Mouse (Mus musculus) lung, postnatal 4 days (tissue): ENCODE measurements at regions not wholly inside any gene's neighbourhood (a gene's known extent, or its start where the extent isn't known, plus 50 kb on each side); places are given as distances from the start of the nearest gene placed in this dataset.

Experiments used
- DNase-seq, 2 experiments: peaks; one replicate each; pipeline ENCODE4 v3.0.0; 2021

DNA sequence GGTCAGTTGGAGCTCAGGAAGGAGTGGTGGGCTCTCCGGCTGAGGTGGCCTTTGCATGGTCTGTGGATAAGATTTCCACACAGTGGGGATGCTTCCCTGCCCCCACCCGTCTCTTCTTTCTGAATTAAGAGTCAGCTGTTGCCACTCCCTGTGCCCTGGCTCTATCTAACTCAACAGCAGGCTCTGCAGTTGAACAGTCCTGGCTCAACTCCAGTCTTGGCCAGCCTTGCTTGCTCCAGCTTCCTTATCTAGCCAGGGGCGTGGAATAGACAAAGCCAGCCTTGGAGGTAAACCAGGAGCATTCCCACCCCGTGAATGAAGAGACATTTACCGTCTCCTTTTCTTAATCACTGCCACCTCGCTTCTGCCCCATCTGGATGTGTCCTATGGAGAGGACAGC lies 89.7 kb downstream of the Mn1 start:
- DNase-seq, result peak; percentile 39 to 59

DNA sequence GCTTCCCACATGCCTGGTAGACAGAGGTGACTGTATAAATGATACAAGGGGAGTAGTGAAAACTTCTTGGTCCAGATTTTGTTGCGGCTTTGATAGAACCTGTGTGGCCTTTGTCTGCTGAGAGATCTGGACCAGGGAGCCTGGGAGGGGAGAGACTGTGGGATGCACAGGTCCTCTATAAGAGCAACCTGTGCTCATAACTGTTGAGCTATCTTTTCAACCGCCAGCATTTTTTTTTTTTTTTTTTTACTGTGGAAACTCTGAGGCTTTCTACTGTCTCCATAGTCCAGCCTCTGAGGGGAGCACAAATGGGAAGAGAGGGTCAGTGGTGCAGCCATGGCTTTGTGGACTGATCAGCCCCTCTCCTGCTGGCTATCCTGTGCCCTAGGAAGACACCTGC lies 90.2 kb downstream of the Mn1 start:
- peak in 1 of 2 experiments; percentile 2 for DNase-seq

DNA sequence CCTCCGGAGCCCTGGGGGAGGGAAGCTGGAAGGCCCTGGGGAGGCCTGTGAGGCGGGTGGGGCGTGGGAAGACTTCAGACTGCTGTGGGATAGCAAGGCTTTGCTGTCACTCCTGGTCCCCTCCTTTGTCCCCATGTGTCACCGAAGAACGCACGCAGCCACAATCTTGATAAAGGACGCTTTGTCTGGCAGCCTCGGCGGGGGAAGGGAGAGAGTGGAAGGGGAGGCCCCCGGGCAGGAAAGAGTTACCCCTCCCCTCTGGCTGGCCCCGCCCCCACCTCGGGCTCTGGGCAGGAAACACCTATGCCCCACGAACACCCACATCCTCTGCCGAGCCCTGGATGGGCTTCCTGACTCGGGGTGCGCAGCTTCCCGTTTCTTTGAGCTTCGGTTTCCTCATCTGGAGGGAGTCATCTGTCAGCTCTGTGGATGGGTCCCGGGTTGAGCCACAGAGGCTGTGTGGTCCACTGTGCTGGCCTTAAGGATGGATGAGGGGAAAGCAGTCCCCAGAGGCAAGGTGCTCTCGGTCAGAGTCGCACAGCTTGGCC lies 91.9 kb downstream of the Mn1 start:
- DNase-seq, result peak; percentile 85 to 90

DNA sequence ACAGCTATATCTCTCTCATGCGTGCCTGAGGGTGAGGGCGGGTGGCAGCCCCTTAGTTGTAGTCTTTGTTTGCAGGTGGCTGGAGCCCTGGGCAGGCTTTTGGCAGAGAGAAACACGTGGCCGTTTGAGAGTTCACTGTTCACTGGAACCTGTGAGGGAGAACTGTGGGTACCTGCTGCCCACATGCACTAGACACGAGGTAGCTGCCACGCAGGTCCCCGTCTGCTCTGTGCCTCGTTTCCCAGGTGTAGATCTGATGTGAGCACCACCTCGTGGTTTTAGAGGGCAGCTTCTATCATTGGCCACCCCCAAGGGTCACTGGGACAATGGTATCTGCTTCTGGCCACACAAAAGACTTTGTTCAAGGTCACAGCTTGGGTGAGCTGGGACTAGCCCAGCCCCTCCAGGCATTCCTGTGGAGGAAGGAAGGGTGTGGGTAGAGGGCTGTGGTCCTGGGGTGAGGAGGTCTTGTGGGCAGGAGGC lies 92.5 kb downstream of the Mn1 start:
- DNase-seq, result peak; percentile 34 to 56

DNA sequence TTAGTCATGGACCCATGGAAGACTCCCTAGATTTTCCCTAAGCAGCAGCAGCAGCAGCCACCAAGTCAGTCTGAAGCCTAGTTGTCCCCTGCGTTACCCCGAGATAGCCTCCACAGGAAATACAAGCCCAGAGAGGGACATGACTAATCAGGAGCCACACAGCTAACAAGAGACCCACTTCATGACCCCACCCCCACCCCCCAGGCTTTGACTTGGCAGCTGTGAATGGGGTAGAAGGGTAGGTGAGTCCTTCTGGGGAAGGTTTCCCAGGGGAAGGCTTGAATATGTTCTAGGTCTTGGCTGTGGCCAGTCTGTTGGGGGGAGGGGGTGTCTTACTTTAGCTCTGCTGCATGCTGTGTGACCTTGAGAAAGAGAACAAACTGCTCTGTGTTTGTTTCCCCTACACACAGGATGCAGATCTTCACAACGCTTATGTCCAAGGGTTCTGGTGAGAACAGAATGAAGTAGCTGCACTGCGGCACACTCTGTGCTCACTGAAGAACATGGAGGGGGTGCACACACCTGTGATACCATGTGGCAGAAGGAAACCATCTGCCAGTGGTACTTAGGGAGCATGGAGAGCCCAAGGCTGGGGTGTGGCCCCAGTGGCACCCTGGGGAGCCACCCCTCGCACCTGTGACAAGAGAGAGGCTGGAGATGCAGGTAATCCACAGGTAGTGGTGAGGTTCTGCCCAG lies 93.2 kb downstream of the Mn1 start:
- peak in 1 of 2 experiments; percentile 8 for DNase-seq

DNA sequence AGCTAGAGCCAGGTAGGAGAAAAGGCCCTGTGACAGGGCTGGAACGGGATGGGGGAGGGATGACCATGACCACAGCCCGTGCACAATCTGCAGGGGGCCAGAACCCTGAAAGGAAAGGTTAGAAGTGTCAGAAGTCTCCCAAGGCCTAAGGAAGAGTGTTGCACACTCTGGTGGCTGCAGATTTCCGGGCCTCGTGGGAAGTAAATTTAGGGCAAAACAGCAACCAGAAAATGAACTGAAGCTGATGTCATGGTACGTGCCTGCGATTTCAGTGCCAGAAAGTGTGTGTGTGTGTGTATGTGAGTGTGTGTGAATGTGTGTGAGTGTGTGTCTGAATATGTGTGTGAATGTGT lies 93.7 kb downstream of the Mn1 start:
- no peak for DNase-seq

DNA sequence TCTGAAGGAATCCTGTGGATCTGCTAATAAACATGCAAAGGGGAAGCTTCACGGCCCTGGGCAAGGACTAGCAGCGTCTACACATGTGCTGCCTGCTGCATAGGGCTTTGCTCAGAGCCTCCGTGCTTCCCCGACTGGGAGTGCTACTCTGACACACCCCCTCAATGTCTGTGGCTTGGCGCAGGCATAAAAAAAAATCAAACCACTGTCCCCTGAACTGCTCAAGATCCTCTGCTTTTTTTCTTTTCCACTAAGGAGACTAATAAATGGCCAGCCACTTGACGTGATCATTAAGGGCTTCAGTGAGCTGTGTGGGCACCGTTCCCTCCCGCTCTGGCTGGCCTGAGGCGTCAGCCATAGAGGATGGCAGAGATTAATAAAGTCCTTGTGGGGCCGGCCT lies 94.8 kb downstream of the Mn1 start:
- DNase-seq, result no peak

DNA sequence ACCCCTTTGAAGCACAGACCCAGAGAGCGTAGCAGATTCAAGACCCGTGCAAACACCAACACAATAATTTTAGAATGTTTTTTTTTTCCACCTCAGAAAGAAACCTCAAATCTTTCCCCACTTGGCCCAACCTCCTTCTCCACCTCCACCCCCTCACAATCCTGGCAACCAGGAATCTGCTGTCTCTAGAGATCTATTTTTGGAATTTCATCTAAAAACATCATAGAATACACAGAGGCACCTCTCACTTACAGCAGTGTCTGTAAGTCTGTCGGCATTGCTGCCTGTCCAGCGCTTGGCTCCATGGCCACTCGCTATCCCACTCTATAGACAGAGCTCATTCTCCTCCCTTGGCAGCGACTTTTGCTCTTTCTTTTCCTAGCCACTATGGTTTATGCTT lies 96.8 kb downstream of the Mn1 start:
- DNase-seq, result no peak

DNA sequence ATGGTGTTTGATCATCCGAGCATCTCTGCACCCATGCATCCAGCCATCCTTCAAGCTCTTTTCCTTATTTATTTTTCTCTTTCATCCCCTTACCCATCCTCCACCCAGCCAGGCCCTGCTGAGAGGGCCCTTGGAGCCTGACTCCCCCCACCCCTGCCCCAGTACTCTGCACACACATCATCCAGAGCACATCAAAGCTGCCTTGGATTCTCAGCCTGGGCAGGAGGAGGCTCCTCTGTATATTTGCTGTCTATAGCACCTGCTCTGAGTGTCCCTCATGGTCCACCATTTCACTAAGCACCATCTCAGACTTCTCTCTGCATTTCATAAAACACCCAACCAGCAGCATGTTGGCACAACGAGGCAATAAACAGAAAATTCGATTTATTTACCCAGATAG lies 101.9 kb downstream of the Mn1 start:
- DNase-seq, result no peak

DNA sequence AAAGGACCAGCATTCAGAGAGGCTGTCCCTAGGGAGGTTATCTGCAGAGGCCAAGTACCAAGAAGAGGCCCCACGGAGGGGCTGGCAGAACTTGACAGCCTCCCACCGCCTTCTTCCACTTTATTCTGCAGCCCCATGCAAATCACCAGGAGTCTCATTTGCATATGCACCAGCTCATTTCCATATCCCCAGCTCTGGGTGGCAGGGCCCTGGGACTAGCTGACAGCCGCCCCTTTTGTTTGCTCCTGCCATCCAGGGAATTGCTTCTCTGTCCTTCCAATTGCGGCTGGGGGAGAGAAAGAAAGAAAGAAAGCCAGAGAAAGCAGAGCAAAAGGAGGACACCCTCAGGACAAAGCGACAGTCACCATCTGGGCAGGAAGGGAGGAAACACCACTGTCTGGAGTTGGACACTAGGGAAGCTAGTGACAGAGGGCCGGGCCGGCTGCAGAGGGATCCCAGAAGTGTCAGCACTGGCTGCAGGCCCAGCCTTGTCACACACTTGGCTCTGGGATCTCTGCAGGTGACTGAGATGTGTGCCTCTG lies 102.4 kb downstream of the Mn1 start:
- peak in 1 of 2 experiments; percentile 37 for DNase-seq

DNA sequence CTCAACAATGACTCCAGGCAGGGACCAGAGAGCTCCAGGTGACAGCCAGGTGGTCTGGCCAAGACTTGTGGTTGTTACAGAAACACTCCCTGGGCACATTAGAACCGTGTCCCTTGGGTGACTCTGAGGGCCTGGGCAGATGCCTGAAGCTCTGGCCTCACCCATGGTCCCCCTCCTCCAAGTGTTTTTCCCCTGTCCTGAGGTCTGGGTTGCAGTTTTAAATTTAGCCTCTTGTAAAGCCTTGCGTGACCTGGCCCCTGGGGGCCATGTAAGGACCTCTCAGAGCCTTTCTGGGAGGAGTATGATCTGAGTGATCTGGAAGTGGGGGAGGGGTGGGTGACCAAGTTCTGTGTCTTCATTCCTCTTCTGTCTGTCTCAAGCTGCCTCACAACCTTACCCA lies 104.7 kb downstream of the Mn1 start:
- DNase-seq, result no peak

DNA sequence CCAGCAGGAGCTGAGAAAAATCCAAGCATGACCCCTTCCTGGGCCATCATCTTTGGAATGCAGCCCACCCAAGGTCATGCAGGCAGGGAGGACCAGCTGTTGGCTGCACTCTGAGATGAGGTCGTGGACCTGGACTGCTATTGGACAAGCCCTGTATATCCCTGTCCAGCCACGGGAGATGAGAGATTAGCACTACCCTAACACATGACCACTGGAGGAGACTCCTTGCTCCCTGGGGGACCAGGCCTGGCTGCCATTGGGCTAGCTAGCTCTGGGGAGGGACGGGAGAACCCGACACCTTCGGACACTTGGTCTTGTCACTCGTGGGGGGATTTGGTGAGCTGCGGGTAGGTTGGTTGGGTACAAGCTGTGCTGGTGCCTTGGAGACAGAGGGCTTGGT lies 105.4 kb downstream of the Mn1 start:
- no peak for DNase-seq

DNA sequence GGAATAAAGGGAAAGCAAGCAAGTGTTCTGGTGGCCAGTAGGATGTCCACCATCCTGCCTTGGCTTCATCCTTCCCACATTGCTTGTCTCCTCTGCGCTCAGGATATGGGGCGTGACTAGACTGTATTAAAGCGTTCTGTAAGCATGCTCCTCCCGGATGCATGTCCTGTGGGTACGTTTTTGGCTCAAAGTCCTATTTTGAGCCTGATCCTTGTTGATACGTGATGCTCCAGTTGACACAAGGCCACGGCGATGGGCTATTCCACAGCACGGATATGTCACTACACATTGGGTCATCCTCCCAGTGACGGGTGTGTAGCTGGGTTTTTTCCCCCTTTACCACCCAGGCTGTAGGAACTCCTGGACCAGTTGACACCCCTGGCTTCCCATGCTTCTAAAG lies 110.6 kb downstream of the Mn1 start:
- no peak for DNase-seq

DNA sequence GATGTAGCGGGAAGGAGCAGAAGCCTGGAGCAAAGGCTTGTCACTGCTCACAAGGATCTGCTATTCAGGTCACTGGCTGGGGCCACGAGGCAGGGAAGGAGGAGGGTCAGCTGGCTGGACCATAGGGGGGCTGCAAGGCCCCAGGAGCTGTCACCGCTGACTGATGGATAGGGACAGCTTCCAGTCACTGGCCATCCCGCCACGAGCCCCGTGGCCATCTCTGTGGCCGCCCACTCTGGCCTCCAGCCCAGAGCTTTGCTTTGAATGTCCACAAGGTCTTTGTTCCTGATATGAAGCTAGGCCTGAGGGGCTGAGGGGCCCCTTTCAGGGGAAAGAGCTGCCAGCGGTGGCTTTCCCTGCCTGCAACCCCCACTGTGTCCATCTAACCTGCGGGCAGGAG lies 111.9 kb downstream of the Mn1 start:
- DNase-seq, result no peak

DNA sequence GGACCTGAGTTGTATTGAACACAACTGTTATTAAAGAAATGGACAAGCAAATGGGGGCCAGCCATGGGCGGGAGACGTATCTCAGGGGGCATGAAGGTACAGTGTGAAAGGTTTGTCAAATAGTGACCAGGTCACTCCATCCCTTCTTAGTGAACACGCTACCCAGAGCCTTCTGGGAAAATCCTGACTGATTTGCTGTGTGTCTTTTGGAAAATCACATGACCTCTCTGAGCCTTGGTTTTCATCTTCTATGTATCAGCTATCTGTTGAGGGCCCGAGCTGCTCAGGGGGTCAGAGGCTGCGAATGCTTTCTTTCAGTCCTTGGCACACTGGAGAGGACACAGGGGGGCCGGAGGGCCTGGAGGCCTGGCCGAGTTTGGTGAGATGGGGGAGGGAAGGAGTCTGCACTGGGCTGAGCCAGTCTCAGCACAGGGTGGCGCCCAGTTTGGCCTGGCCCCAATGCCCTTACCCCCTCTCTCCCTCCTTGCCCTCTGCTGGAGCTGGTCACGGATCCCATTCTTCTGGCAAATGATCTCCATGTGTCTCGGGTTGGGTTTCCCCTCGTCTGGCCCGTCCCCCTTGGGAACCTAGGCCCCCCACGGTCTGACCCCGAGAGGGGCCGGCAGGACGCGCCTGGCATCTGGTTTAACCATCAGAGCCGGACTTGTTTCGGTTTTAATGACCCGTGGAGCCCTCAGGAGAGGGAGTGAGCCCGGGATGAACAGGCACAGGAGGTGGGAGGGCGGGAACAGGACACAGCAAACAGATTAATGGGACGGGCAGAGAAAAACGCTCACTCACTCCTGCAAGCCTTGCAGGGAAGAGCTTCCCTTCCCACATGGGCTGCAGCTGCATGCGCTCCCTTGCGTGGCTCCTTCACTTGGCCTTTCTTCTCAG lies 113.7 kb downstream of the Mn1 start:
- no peak for DNase-seq

DNA sequence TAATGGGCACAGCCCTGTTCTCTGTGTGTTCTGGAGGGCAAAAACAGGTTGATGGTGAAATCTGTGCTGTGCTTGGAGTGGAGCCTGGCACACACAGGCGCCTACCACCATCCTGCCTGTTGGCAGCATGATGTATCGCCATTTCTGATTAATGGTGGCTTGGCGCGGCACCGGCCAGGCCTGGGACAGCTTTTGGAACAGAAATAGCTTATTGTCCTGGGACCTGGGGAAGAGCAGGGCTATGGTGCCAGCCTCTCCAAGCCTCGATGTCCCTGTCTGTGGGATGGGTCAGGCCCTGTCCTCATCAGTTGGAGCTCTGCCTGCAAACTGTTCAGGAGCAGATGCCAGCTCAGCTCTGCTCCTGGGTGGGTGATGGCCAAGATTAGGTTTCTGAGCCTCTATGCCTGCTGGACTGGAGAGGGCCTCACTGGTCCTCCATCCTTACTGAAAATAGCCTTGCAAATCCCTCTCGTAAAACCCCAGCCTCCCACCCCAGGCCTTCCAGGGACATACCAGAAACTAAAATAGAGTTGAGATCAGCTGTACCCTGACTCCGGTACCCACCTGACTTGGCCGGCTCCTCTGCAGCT lies 115.4 kb downstream of the Mn1 start:
- no peak for DNase-seq

DNA sequence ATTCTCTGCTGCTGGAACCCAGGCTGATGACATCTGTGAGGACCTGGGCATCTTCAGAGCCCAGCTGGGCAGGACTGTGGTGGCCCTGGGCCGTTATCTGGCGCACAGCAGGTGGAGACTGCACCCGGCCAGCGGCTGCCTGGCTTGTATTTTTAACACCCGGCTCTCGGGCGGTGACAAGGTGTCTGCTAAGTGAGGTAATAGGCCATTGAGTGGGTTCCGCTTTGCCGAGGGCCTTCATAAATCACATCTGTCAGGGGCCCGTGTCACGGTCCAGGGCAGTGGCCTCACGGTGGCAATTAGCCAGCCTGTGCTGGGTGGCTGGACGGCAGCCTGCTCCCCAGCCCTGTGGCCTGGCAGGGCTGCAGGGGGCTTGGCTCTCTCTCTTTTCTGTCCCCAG lies 118.8 kb downstream of the Mn1 start:
- DNase-seq, result peak; percentile 35 to 70

DNA sequence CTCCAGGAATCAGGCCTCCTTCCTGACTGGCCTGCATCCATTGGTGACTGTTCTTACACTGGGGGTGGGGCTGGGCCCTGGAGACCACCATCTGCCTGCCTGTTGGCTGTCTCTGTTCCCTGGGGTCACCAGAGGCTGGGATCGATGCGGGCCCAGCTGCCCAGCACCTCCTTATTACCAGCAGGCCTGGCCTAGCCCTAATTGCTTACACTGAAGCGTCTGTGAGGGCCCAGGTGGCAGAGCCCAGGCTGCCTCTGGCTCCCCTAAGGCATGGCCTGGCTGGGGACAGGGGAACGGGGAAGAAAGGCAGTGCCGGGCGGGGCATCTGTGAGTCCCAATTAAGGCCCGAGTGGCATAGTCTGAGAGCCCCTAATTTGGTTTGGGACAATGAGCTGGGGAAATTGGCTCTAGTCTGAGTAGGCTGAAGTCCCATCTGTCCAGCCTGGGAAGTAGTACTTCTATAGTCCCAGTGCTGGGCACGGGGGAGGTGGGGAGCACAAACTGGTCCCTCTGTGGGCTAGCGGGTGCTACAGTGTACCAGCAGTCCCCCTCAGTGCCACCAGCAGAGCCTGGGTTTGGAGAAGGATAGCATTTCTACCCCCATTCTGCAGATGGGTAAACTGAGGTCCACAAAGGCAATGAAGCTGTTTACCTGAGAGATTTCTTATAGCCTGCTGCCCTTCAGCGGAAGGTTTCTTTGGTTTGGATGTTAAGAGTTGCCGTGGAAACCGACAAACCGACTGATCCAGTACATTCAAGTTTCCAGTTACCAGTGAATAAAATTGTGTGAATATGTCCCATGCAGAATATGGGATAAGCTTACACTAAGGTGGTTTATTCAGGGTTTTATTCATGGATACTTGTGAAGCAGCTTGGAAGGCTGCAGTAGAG lies 121.6 kb downstream of the Mn1 start:
- no peak for DNase-seq

DNA sequence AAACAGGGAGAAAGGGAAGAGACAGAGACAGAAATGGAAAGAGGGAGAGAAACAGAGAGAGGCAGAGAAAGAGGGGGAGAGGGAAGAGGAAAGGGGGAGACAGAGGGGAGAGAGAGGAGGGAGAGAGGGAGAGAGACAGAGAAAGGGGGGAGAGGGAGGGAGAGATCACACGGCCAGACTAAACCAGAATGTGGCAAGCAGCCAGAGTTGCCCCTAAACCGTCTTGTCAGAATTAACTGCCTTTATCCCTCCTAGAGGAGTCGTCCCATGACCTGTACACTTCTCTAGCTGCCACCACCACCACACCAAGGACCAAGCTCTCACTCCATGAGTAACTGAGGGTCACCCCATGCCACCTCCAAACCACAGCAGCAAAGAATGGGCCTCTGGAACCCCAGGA lies 123.3 kb downstream of the Mn1 start:
- DNase-seq, result no peak

DNA sequence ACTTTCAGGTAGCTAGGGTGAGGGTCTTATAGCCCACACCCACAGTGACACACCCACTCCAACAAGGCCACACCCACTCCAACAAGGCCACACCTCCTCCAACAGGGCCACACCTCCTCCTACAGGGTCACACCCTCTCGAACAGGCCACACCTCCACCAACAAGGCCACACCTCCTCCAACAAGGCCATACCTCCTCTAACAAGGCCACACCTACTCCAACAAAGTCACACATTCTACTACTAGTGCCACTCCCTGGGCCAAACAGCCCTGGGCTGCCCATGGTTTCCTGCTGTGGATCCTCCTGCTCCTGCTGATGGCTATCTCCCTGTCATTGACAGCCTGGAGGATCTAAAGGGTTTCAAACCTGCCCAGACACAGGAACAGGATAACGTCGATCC lies 124.9 kb downstream of the Mn1 start:
- DNase-seq, result no peak

DNA sequence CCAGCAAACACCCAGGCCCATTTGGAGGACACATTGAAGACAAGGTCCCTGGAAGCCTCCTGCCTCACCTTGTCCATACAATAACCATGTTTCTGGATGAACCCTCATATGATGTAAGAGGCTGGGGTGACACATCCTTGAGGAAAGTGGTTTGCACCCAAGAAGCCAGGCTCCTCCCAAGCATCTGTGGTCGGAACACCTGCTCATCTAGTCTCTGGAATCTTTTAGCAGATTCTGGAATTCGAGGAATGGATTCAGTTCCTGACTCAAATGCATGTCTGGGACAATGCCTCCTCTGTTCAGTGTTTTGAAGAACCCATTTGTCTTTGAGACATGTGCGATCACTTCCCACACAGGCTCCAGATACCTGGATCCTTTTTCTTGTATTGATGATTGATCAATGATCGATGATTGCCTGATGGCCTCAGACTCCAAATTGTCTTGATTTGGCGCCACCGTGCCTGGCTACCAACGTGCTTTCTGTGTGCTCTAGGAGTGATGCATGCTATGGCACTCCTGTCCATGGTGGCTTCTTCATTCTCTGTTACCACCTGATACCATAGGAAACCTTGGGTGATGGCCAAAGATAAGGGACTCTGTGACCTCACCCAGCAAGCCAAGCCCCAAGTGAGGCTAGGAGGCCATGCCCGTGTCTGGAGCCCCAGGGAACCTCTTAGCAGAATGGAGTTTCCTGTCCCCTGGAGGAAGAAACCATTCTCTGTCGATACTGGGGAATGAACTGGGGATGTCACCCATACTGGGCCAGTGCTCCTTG lies 126.7 kb downstream of the Mn1 start:
- DNase-seq, result no peak
